Mouse (Mus musculus) monocyte, adult 5-6 weeks (primary cell): ENCODE results near the gene Snx9. TPM values are rescaled to one million over a fixed set of nuclear protein-coding genes. Genes with fewer than 3 reads are reported as not detected.

Experiments used
- ATAC-seq: fragments of 153-309, 156-312 bp; replicated peaks from 2 replicates; pipeline ENCODE4 v1.8.0; 2017; ENCODE audit warnings: mild to moderate bottlenecking; ENCODE audit not compliant: low TSS enrichment, insufficient number of reproducible peaks, severe bottlenecking, poor library complexity, low FRiP score
- total RNA-seq: library from RNA; stranded (forward); fragments of 200-1000, 200-491, 200-594 nt; gene quantifications from 3 replicates; pipeline ENCODE4 v1.2.3, GENCODE M21; 2017

Gene Snx9
- total RNA-seq, 1 experiment from 2014 or later = 18.0 TPM

DNA sequence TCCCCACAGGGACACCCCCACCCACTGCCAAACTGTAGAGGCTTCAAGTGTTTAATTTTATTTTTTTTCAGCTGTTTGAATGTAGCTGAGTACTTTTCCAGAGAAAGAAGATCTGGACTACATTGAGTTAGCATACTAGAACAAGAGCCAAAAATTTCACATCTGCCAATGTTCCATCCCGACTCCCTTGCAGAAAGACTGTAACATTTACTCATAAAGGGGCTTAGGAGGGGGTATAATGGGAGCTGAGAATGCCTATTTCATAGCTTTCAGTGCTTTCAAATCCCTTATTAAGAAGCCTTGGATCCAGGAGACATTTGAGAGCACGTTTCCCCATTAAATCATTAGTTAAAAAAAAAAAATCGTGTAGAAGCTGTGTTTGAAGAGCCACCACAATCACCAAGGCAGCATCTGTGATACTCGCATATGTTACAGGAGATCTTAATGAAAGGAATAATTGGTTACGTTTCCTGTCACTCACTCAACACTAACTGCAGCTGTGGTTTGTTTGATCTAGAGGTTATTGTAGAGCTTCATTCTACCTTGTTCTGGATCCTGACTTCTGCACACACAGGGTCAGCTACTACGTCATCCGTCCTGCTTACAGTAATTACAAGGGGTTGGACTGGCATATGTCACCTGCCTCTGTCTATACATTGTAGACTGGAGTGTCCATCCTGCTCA is 35.8 kb upstream of the Snx9 start:
- ATAC-seq = no peak

DNA sequence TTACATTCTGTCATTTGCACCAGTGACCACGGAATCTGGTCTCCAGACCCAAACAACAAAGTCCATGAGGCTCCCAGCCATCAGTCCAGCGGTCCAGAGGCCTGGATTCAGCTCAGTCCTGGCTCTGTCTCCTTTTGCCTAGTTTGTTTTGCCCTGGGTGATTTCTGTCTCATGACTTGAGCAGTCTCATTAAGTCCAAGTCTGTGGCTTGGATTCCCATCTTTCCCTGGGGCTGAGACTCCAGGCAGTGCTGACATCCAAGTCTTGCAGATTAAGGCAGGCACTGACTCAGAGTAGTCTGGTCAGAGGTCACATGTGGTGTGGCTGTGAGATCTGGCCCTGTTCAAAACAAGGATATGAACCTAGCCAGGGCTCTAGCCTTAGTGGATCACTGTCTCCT is 35.2 kb upstream of the Snx9 start:
- ATAC-seq = no peak

GRCm38 (mm10) chr17:5806823-5807222 is 34.3 kb upstream of the Snx9 start:
- ATAC-seq = no peak

GRCm38 (mm10) chr17:5807847-5808386 is 33.2 kb upstream of the Snx9 start:
- peak; percentile 66 for ATAC-seq

DNA sequence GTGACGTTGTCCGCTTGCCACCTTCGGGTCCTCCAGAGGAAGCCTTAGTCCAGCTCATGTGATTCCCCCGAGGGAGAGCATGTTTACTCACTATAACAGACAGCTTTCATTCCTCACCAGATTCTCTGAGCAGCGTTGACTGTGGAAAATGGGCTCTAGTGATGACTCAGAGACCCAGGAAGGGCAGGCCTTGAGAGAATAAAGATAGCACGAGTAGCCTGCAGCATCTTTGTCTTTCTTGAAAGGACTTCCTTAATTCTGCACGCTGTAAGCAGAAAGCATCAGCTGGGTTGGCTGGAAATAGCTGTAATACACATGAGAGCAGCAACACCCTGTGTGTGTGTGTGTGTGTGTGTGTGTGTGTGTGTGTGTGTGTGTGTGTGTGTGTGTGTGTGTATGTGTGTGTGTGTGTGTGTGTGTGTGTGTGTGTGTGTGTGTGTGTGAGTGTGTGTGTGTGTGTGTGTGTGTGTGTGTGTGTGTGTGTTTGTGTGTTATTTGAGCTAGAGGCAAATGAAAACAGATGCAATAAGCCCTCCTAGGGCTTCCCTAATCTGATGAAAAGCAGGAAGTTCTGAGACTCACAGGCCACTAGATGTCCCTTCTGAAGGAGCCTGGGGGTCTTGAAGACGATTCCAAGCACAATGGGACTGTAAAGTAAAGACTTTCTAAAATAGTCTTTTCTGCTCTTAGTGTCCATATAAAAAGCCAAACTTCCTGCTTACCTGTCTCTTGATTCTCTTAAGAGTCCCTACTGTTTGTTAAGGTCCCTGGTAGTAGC is 27.1 kb upstream of the Snx9 start:
- peak; percentile 84 for ATAC-seq

- ATAC-seq = no peak
Measured at GRCm38 (mm10) chr17:5814641-5814920, 26.5 kb upstream of the Snx9 start.

DNA sequence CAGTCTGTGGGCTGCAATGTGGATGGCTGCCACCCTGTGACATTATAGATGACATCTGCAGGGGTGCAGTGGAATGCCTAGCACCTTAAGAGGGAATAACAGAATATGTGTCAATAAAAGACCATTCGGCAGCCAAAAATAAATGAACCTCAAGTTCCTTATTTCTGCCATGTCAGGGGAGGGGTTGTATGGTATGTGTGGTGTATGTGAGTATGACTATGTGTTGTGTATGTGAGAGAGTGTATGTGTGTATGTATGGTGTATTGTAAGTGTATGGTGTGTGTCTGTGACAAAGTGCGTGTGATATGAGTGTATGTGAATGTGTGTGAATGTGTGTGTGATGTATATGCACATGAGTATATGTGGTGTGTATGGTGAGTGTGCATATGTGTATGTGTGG is 23.3 kb upstream of the Snx9 start:
- 0 out of 2 replicates have a peak, but pooled peaks have one; percentile 38 for ATAC-seq

- no peak for ATAC-seq
Measured at GRCm38 (mm10) chr17:5819105-5819504, 22.0 kb upstream of the Snx9 start.

GRCm38 (mm10) chr17:5819799-5820201 is 21.3 kb upstream of the Snx9 start:
- ATAC-seq = no peak

- ATAC-seq = no peak
Measured at GRCm38 (mm10) chr17:5822541-5822940, 18.6 kb upstream of the Snx9 start.

GRCm38 (mm10) chr17:5823032-5823431 is 18.1 kb upstream of the Snx9 start:
- ATAC-seq = no peak

DNA sequence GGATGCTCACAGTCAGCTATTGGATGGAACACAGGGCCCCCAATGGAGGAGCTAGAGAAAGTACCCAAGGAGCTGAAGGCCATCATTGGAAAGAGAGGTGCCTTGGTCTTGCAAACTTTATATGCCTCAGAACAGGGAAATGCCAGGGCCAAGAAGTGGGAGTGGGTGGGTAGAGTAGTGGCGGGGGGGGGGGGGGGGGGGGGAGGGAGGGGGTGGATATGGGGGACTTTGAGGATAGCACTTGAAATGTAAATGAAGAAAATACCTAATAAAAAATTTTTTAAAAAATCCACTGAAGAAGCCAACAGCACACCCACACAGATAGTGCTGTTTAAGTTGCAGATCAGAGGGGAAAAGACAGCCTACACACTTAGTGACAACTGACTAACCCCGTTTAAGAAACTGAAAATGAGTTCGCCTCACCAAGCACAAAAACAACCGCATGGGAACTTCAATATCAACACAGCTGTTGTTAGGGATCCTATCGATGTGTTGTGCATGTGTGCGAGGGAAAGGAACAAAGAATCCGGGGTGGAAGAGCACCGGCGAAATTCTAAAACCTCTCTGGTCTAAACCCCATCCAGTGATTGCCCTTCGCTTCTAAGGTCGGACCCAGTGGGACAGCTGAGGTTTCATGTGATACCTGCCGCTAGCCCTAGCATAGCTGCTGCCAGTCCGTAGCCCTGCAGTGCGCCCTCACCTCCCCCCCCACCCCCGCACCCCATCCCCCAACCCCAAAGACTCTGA is 13.1 kb upstream of the Snx9 start:
- no peak for ATAC-seq

DNA sequence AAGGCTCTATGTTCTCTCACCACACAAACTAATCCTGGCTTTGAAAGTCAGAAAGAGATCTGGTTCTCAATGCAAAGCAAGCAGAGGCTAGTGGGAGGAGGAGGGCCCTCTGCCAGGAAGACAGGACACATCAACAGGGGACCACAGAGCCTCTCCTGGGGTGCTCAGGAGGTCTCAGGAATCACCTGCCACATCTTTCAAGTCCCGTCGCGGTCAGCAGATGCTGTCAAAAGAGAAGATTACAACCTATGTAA is 12.6 kb upstream of the Snx9 start:
- ATAC-seq = no peak

- ATAC-seq = no peak
Measured at GRCm38 (mm10) chr17:5828944-5829343, 12.2 kb upstream of the Snx9 start.

GRCm38 (mm10) chr17:5829930-5830329 is 11.2 kb upstream of the Snx9 start:
- ATAC-seq = peak; percentile 79

- no peak for ATAC-seq
Measured at GRCm38 (mm10) chr17:5830382-5830781, 10.7 kb upstream of the Snx9 start.

GRCm38 (mm10) chr17:5830832-5831231 is 10.3 kb upstream of the Snx9 start:
- ATAC-seq = no peak

GRCm38 (mm10) chr17:5831257-5831806 is 9.8 kb upstream of the Snx9 start:
- no peak for ATAC-seq

- no peak for ATAC-seq
Measured at GRCm38 (mm10) chr17:5834166-5834565, 7.0 kb upstream of the Snx9 start.
